Mouse (Mus musculus): Measurements from ENCODE around the gene Opcml. TPM values are rescaled to one million over a fixed set of nuclear protein-coding genes. Genes with fewer than 3 reads are reported as not detected.

Gene Opcml
- total RNA-seq (2014; rRNA removed) (88.2 and 102 TPM in 2 replicates), polyA plus RNA-seq (2015; fragmentation: Nextera tagmentation; extraction: Ambion mirVana) (48.3 and 51.3 TPM in 2 replicates)

GRCm38 (mm10) chr9:27790725-27791638 is at the start of gene Opcml:
Gene Opcml, plus strand, starts transcription at chr9:27790775.
- TF ChIP-seq CTCF (IDR thresholded peaks at IDR 0.05; ENCODE audit: low read depth): no peak
- Histone ChIP-seq H3K27me3 (ENCODE audit: insufficient read depth, low read length) (no peaks in the 10 kb centered on the region), H3K4me3 (ENCODE audit: low read length) (peak within 1 kb of the TSS; percentile 53), H3K9me3 (ENCODE audit: low read length) (no peaks in the 10 kb centered on the region), H3K4me2 (ENCODE audit: low read depth, low read length) (peak within 1 kb of the TSS; percentile 69), H3K4me1 (ENCODE audit: insufficient read depth, low read length) (no peaks in the 10 kb centered on the region), H3K9ac (replicated peaks; ENCODE audit: low read length) (peak within 1 kb of the TSS; percentile 53), H3K36me3 (ENCODE audit: insufficient read depth, low read length) (no peaks in the 10 kb centered on the region), H3K27ac (peak within 1 kb of the TSS; percentile 81)
- under 1% methylated on average over 28 of the region's 28 CpGs for WGBS
- DNase-seq (ENCODE audit: low spot score) (peak; percentile 75), ATAC-seq (peak; percentile 93)

GRCm38 (mm10) chr9:27758709-27759108 is 31.9 kb upstream of the Opcml start:
- Histone ChIP-seq H3K4me2 (ENCODE audit: low read depth, low read length) (no peak overlapping the region), H3K4me3 (ENCODE audit: low read length) (no peak overlapping the region), H3K9me3 (ENCODE audit: low read length) (no peaks in the 10 kb centered on the region), H3K27ac (no peak overlapping the region), H3K9ac (replicated peaks; ENCODE audit: low read length) (no peak overlapping the region), H3K27me3 (ENCODE audit: insufficient read depth, low read length) (no peaks in the 10 kb centered on the region), H3K4me1 (ENCODE audit: insufficient read depth, low read length) (no peaks in the 10 kb centered on the region), H3K36me3 (ENCODE audit: insufficient read depth, low read length) (no peaks in the 10 kb centered on the region)
- DNase-seq (ENCODE audit: low spot score) (no peak), ATAC-seq (no peak)
- WGBS: 86% methylated on average over 1 of the region's 1 CpGs
- TF ChIP-seq CTCF (IDR thresholded peaks at IDR 0.05; ENCODE audit: low read depth): no peak

GRCm38 (mm10) chr9:27761196-27761595 is 29.4 kb upstream of the Opcml start:
- no peak for DNase-seq (ENCODE audit: low spot score)
- Histone ChIP-seq H3K9me3 (ENCODE audit: low read length) (no peaks in the 10 kb centered on the region), H3K4me1 (ENCODE audit: insufficient read depth, low read length) (no peaks in the 10 kb centered on the region), H3K4me2 (ENCODE audit: low read depth, low read length) (no peak overlapping the region), H3K36me3 (ENCODE audit: insufficient read depth, low read length) (no peaks in the 10 kb centered on the region), H3K4me3 (ENCODE audit: low read length) (no peak overlapping the region), H3K27me3 (ENCODE audit: insufficient read depth, low read length) (no peaks in the 10 kb centered on the region), H3K27ac (no peak overlapping the region), H3K9ac (replicated peaks; ENCODE audit: low read length) (no peak overlapping the region)
- no peak for ATAC-seq
- 95% methylated on average over 2 of the region's 2 CpGs for WGBS
- TF ChIP-seq CTCF (IDR thresholded peaks at IDR 0.05; ENCODE audit: low read depth): no peak

GRCm38 (mm10) chr9:27766446-27766845 is 24.1 kb upstream of the Opcml start:
- H3K4me2 ChIP-seq (ENCODE audit: low read depth, low read length): no peak overlapping the region
- H3K27me3 ChIP-seq (ENCODE audit: insufficient read depth, low read length): no peaks in the 10 kb centered on the region
- H3K4me3 ChIP-seq (ENCODE audit: low read length): no peak overlapping the region
- no peaks in the 10 kb centered on the region for H3K36me3 ChIP-seq (ENCODE audit: insufficient read depth, low read length)
- H3K4me1 ChIP-seq (ENCODE audit: insufficient read depth, low read length): no peaks in the 10 kb centered on the region
- ATAC-seq (no peak), DNase-seq (ENCODE audit: low spot score) (no peak)
- no peaks in the 10 kb centered on the region for H3K9me3 ChIP-seq (ENCODE audit: low read length)
- H3K9ac ChIP-seq (replicated peaks; ENCODE audit: low read length): no peak overlapping the region
- WGBS: 70% methylated on average over 3 of the region's 3 CpGs
- H3K27ac ChIP-seq: no peak overlapping the region
- no peak for TF ChIP-seq CTCF (IDR thresholded peaks at IDR 0.05; ENCODE audit: low read depth)

- no peaks in the 10 kb centered on the region for H3K36me3 ChIP-seq (ENCODE audit: insufficient read depth, low read length)
- DNase-seq (ENCODE audit: low spot score) (no peak), ATAC-seq (no peak)
- no peaks in the 10 kb centered on the region for H3K27me3 ChIP-seq (ENCODE audit: insufficient read depth, low read length)
- H3K9ac ChIP-seq (replicated peaks; ENCODE audit: low read length): no peak overlapping the region
- no peak overlapping the region for H3K27ac ChIP-seq
- TF ChIP-seq CTCF (IDR thresholded peaks at IDR 0.05; ENCODE audit: low read depth): no peak
- no peak overlapping the region for H3K4me2 ChIP-seq (ENCODE audit: low read depth, low read length)
- WGBS: 86% methylated on average over 8 of the region's 8 CpGs
- H3K4me3 ChIP-seq (ENCODE audit: low read length): no peak overlapping the region
- H3K9me3 ChIP-seq (ENCODE audit: low read length): no peaks in the 10 kb centered on the region
- no peaks in the 10 kb centered on the region for H3K4me1 ChIP-seq (ENCODE audit: insufficient read depth, low read length)
Observed at GRCm38 (mm10) chr9:27767196-27767900, 23.2 kb upstream of the Opcml start.

- Histone ChIP-seq H3K4me1 (ENCODE audit: insufficient read depth, low read length) (no peaks in the 10 kb centered on the region), H3K9me3 (ENCODE audit: low read length) (no peaks in the 10 kb centered on the region), H3K4me3 (ENCODE audit: low read length) (no peak overlapping the region), H3K36me3 (ENCODE audit: insufficient read depth, low read length) (no peaks in the 10 kb centered on the region), H3K9ac (replicated peaks; ENCODE audit: low read length) (no peak overlapping the region), H3K27me3 (ENCODE audit: insufficient read depth, low read length) (no peaks in the 10 kb centered on the region), H3K27ac (no peak overlapping the region), H3K4me2 (ENCODE audit: low read depth, low read length) (no peak overlapping the region)
- no peak for TF ChIP-seq CTCF (IDR thresholded peaks at IDR 0.05; ENCODE audit: low read depth)
- no peak for ATAC-seq
- DNase-seq (ENCODE audit: low spot score): no peak
Observed at GRCm38 (mm10) chr9:27768788-27769187, 21.8 kb upstream of the Opcml start.
